Comparison of ENCODE assay signal across 9 mouse cellular contexts in genomic region chr4:123616971-123617370, GRCm38 (mm10).
DNase-seq lines count a peak whose midpoint lies in the region; ATAC-seq and TF ChIP-seq lines count a peak whose summit lies in the region.
"Had no signal": no experiment of that assay in that cellular context is flagged by ENCODE, and none has a peak within 500 bp of the region (broad histone marks: within the 10 kb centered on the region; RNA-seq: fewer than 3 reads in every experiment).

No protein-coding gene starts in this region.

- H3K36me3 ChIP-seq in liver, adult 2 months (ENCODE audit: control insufficient read depth, insufficient read depth, low read length), result no peaks in the 10 kb centered on the region
- H3K36me3 ChIP-seq in heart, postnatal 0 days (replicated peaks; ENCODE audit: control insufficient read depth, insufficient read depth, low read length), result no peaks in the 10 kb centered on the region
- H3K36me3 ChIP-seq in midbrain, postnatal 0 days (ENCODE audit: insufficient read depth, low read length), result no peaks in the 10 kb centered on the region

- H3K27ac ChIP-seq in liver, adult 2 months (replicated peaks; ENCODE audit: insufficient read depth, low read depth, low read length), result 0 out of 2 replicates have a peak overlapping the region, but pooled peaks have one; percentile 8
- peak overlapping the region; percentile 70 for H3K27ac ChIP-seq in heart, postnatal 0 days (ENCODE audit: low read depth)
- H3K27ac ChIP-seq in midbrain, postnatal 0 days (ENCODE audit: low read depth, low read length), result peak overlapping the region; percentile 43; the same call in 1 of the 2 replicates

- DNase-seq in frontal cortex, postnatal 36 days (ENCODE audit: low spot score in 2 of 2), result peak; percentile 35 to 47
- DNase-seq in frontal cortex, postnatal 10 days (ENCODE audit: low spot score in 2 of 2), result no peak
- no peak for DNase-seq in liver, adult 2 months (ENCODE audit: extremely low read depth, low read depth, low spot score)
- DNase-seq in liver (no peak), MN1 (ENCODE audit: low spot score) (no peak)
- DNase-seq in heart, postnatal 0 days (ENCODE audit: low spot score), result no peak
- no peak for DNase-seq in midbrain, postnatal 0 days (ENCODE audit: low spot score)
- no peak for DNase-seq in adrenal gland, postnatal 36 days
- DNase-seq: liver, postnatal 0 days had no signal

- H3K9ac ChIP-seq in liver, adult 2 months (ENCODE audit: low read depth, low read length), result no peak overlapping the region
- H3K9ac ChIP-seq in heart, postnatal 0 days (replicated peaks; ENCODE audit: low read depth, low read length), result no peak overlapping the region; the same call in 1 of the 2 replicates
- no peak overlapping the region for H3K9ac ChIP-seq in midbrain, postnatal 0 days (replicated peaks; ENCODE audit: low read length, poor library complexity, severe bottlenecking)
- H3K9ac ChIP-seq: liver, postnatal 0 days had no signal

- no peak overlapping the region for H3K4me3 ChIP-seq in liver, adult 2 months (ENCODE audit: insufficient read depth, low read depth, low read length)
- no peak overlapping the region for H3K4me3 ChIP-seq in heart, postnatal 0 days (ENCODE audit: low read depth, low read length)
- no peak overlapping the region for H3K4me3 ChIP-seq in midbrain, postnatal 0 days (ENCODE audit: low read depth, low read length)

- TF ChIP-seq POLR2A in liver, adult 2 months (IDR thresholded peaks at IDR 0.05; ENCODE audit: extremely low read depth, insufficient read depth, low read length), result no peak

- WGBS in liver, adult 2 months, result 76% methylated on average over 4 of the region's 4 CpGs
- WGBS in heart, postnatal 0 days, result 34% methylated on average over 4 of the region's 4 CpGs
- WGBS in midbrain, postnatal 0 days, result 66% methylated on average over 4 of the region's 4 CpGs

- peaks cover 25% of the 10 kb centered on the region for H3K4me1 ChIP-seq in liver, adult 2 months (ENCODE audit: control insufficient read depth, insufficient read depth, low read length)
- H3K4me1 ChIP-seq in heart, postnatal 0 days (ENCODE audit: control insufficient read depth, insufficient read depth), result peaks cover 46% of the 10 kb centered on the region
- H3K4me1 ChIP-seq in midbrain, postnatal 0 days (ENCODE audit: insufficient read depth, low read length), result 0 out of 2 replicates have a peak, but pooled peaks cover 3% of the 10 kb centered on the region

- TF ChIP-seq CTCF in liver, adult 2 months (IDR thresholded peaks at IDR 0.05; ENCODE audit: low read depth, low read length), result no peak
- TF ChIP-seq CTCF in heart, postnatal 0 days (IDR thresholded peaks at IDR 0.05; ENCODE audit: low read depth), result no peak
- TF ChIP-seq CTCF in midbrain, postnatal 0 days (IDR thresholded peaks at IDR 0.05), result no peak

- H3K79me2 ChIP-seq in liver, adult 2 months (ENCODE audit: control insufficient read depth, insufficient read depth, low read length), result peaks cover 29% of the 10 kb centered on the region

- TF ChIP-seq EP300 in heart, postnatal 0 days (IDR thresholded peaks at IDR 0.05; ENCODE audit: low read depth), result no peak

- ATAC-seq in heart, postnatal 0 days (ENCODE audit: insufficient read depth, low read depth), result no peak
- ATAC-seq in midbrain, postnatal 0 days (ENCODE audit: low FRiP score), result no peak
- ATAC-seq: liver, postnatal 0 days had no signal

- no peaks in the 10 kb centered on the region for H3K9me3 ChIP-seq in heart, postnatal 0 days (replicated peaks; ENCODE audit: control insufficient read depth, low read length)
- no peaks in the 10 kb centered on the region for H3K9me3 ChIP-seq in midbrain, postnatal 0 days (ENCODE audit: low read length)

- H3K4me2 ChIP-seq in heart, postnatal 0 days (ENCODE audit: low read depth, low read length), result no peak overlapping the region
- H3K4me2 ChIP-seq in midbrain, postnatal 0 days (ENCODE audit: low read depth, low read length, poor library complexity, severe bottlenecking), result no peak overlapping the region

- H3K27me3 ChIP-seq in liver, adult 2 months (ENCODE audit: control insufficient read depth, insufficient read depth, low read length), result no peaks in the 10 kb centered on the region
- no peaks in the 10 kb centered on the region for H3K27me3 ChIP-seq in heart, postnatal 0 days (ENCODE audit: control insufficient read depth, insufficient read depth, low read length)
- H3K27me3 ChIP-seq in midbrain, postnatal 0 days (ENCODE audit: insufficient read depth, low read length), result no peaks in the 10 kb centered on the region

Comparison
In these comparisons a context has a peak if more than half of its experiments do, and no peak if none do; other contexts are left out.
1. DNase-seq: peak in frontal cortex, postnatal 36 days (2 of 2); none in frontal cortex, postnatal 10 days (0 of 2), liver, adult 2 months (single experiment), liver (single experiment), heart, postnatal 0 days (single experiment), midbrain, postnatal 0 days (single experiment), adrenal gland, postnatal 36 days (0 of 2) and MN1 (single experiment).
2. H3K27ac ChIP-seq: peak in every context shown above with its lines; median percentile 70 in heart, postnatal 0 days; 43 in midbrain, postnatal 0 days; 8 in liver, adult 2 months.